Comparison of ENCODE assay signal across 11 mouse cellular contexts in genomic region chrX:73082267-73083055, GRCm38 (mm10). TPM values are rescaled to one million over a fixed set of nuclear protein-coding genes. Genes with fewer than 3 reads are reported as not detected.
DNase-seq lines count a peak whose midpoint lies in the region; ATAC-seq and TF ChIP-seq lines count a peak whose summit lies in the region.
"Not testable (repeated sequence)": the region's sequence is repeated elsewhere in the genome, so short reads cannot be mapped to it uniquely, and the experiment has no call there.
"Had no signal": no experiment of that assay in that cellular context is flagged by ENCODE, and none has a peak within 500 bp of the region (broad histone marks: within the 10 kb centered on the region; RNA-seq: fewer than 3 reads in every experiment).

TSS of gene Xlr4a (minus strand) at chrX:73082478.

- H3K27me3 ChIP-seq in spleen, adult 2 months (ENCODE audit: control insufficient read depth, insufficient read depth, low read length): not testable (repeated sequence)

- H3K36me3 ChIP-seq in spleen, adult 2 months (ENCODE audit: control insufficient read depth, insufficient read depth, low read length): not testable (repeated sequence)

- DNase-seq in CD4-positive helper T cell, adult 2 months (ENCODE audit: low read depth, low spot score): peak; percentile 75
- peak; percentile 81 for DNase-seq in T-cell, adult 2 months (ENCODE audit: low spot score)
- DNase-seq in spleen, adult 2 months (ENCODE audit: low read depth in 1 of 2, low spot score in 2 of 2): not testable (repeated sequence)
- DNase-seq in thymus, adult 18-20 months: peak; percentile 9 to 32
- peak; percentile 47 for DNase-seq in thymus, postnatal 25 days

- TF ChIP-seq POLR2A in spleen, adult 2 months (IDR thresholded peaks at IDR 0.05; ENCODE audit: low read depth, low read length): not testable (repeated sequence)

- 48% methylated on average over 19 of the region's 19 CpGs for WGBS in spleen, adult 2 months

- H3K27ac ChIP-seq in spleen, adult 2 months (ENCODE audit: insufficient read depth, low read length): not testable (repeated sequence)

- 0 out of 4 replicates have a peak, but pooled peaks of 1 of the 2 experiments have one; percentile 32 for ATAC-seq in hematopoietic stem cell, adult 5-6 weeks (replicated peaks in 1 of 2; ENCODE audit: insufficient read depth in 1 of 2, low FRiP score in 2 of 2, low TSS enrichment in 1 of 2, low read depth in 1 of 2, poor library complexity in 2 of 2, severe bottlenecking in 2 of 2)
- not testable (repeated sequence) for ATAC-seq in megakaryocyte-erythroid progenitor cell, adult 5-6 weeks (replicated peaks; ENCODE audit: low FRiP score, low TSS enrichment, poor library complexity, severe bottlenecking)

- not testable (repeated sequence) for H3K4me1 ChIP-seq in spleen, adult 2 months (ENCODE audit: control insufficient read depth, insufficient read depth, insufficient read length)

- TF ChIP-seq CTCF in spleen, adult 2 months (IDR thresholded peaks at IDR 0.05; ENCODE audit: extremely low read depth, insufficient read depth, insufficient read length, insufficient replicate concordance): not testable (repeated sequence)

- H3K4me3 ChIP-seq in spleen, adult 2 months (ENCODE audit: extremely low read depth, insufficient read depth, insufficient read length): peak within 1 kb of the TSS; percentile 8; the same call in 1 of the 2 replicates

RNA-seq across cellular contexts. Expression of gene Xlr4a, which starts in this region (rescaled TPM):
- total RNA-seq in hematopoietic stem cell, adult 5-6 weeks (2017): 39.3 and 48.7 TPM in 2 replicates
- 12.6 and 21.7 TPM in 2 replicates for total RNA-seq in megakaryocyte-erythroid progenitor cell, adult 5-6 weeks (2014; fragmentation: Nextera tagmentation)
- 30.9 and 41.9 TPM in 2 replicates for total RNA-seq in megakaryocyte-erythroid progenitor cell, adult 5-6 weeks (2017)
- 0.64 and 0.67 TPM in 2 replicates for polyA plus RNA-seq in spleen, adult 2 months (2012; rRNA removed)
- total RNA-seq: adrenal gland, adult 18-20 months; G1E; gastrocnemius, postnatal 10 days had no signal
- polyA plus RNA-seq: G1E; hindbrain, embryonic 14.5 days had no signal
